Mouse (Mus musculus) heart, postnatal 36 days (tissue): ENCODE data around the gene Tmem129. TPM values are rescaled to one million over a fixed set of nuclear protein-coding genes. Genes with fewer than 3 reads are reported as not detected.
A peak's percentile ranks its signal among the peaks of the same experiment; 100 is the strongest.

ENCODE experiments used
- DNase-seq, 2 experiments: peaks; one replicate each; pipeline ENCODE4 v3.0.0; 2021 to 2022
- intact Hi-C: fragments of 180-260 bp; cut with DNase I; formaldehyde crosslinking; loops from one replicate; pipeline ENCODE4 v1.15.1; 2025
- total RNA-seq, 2 experiments: library from RNA; stranded (reverse); gene quantifications; 2 replicates each; pipeline ENCODE4 v1.2.3; 2021

The Tmem129 gene
- total RNA-seq, result 10 to 100 TPM; 20.8 to 21.0 TPM

DNA sequence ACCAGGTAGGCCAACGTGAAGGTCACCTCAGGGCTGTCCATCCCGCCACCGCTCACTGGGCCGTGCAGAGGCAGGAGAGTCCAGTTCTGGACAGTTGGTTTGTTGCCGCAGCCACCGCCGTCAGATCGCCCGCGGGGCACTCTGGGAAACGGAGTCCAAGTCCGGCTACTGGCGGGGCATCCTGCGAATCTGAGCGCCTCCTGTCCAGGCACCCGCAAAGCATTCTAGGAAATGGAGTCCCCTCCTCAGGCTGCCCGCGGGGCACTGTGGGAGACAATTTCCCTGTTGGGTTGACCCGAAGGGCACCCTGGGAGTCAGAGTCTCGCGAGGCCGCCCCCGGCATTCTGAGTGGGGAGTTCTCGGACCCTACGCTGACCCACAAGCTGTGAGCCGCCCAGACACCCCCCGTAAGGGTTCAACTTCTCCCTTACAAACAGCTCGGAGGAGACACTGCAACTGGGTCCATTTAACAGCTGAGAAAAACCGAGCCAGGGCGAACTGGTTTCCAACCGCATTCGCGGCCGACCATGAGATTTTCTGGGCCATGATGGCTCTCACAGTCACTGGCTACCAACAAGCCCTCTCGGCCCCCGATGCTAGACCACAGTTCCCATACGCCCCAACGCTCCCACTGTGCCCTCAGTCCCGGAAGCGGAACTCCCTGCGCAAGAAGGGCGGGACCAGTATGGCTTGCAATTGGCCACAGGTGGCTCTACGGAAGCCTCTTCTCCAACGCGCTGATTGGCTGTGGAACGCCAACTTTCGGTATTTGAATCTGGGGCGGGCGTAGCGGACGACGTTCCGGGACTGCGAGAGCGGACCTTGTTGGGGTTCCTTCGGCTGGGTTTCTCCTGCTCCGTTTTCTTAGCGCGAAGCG lies at the start of gene Tmem129, which contains the start of gene Tacc3:
Gene Tmem129 (minus strand): TSS at position 630 of the 877 bp plus-strand sequence.
Gene Tacc3 (plus strand): TSS at position 342 of the 877 bp plus-strand sequence.
- DNase-seq, result peak; percentile 95 to 97
- intact Hi-C loops, result loop anchor here (2.0 to 10.0 kb wide), 4 partner anchors 27 to 527 kb away; partner anchors contain the start of genes Letm1, Mxd4 and Nelfa

DNA sequence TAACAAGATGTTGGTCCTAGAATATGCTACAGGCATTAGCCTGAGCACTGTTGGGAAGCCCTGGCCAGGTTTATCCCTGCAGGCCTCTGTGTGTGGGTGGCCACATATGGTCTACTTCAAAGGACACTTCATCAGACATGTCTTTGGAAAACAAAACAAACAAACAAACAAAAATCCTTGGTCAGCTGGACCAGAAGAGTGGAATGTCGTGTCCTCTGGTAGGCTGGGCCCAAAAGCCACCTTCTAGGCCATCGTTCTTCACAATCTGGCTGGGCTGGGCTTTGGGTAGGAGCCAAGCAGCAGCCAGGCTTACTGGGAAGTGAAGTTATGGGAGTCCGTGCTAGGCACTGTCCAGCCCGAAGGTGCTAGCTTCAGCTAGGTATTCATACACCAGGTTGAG lies 48.9 kb upstream of the Tmem129 start:
- no peak for DNase-seq
- intact Hi-C loops, result no loop called here

DNA sequence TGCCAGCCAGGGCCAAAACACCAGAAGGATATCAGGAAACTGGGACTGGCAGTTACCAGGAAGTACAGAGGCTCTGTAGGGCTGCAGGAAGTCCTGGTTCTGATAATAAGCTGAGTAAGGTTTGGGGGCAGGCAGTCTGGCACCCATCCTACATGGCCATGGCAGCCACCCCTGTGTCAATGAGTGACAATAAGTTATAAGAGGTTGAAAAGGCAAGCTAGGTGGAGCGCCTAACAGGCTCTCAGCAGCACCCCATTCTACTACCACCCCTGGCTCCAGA lies 48.1 kb upstream of the Tmem129 start:
- intact Hi-C loops, result no loop called here
- no peak for DNase-seq

- no peak for DNase-seq
- intact Hi-C loops, result no loop called here
Measured at GRCm38 (mm10) chr5:33705612-33706349, 47.6 kb upstream of the Tmem129 start.

- intact Hi-C loops, result no loop called here
- DNase-seq, result no peak
Measured at GRCm38 (mm10) chr5:33704945-33705611, 46.9 kb upstream of the Tmem129 start.

- intact Hi-C loops, result no loop called here
- no peak for DNase-seq
Measured at GRCm38 (mm10) chr5:33703999-33704398, 45.8 kb upstream of the Tmem129 start.

- intact Hi-C loops, result no loop called here
- DNase-seq, result no peak
Measured at GRCm38 (mm10) chr5:33701832-33702231, 43.6 kb upstream of the Tmem129 start.

DNA sequence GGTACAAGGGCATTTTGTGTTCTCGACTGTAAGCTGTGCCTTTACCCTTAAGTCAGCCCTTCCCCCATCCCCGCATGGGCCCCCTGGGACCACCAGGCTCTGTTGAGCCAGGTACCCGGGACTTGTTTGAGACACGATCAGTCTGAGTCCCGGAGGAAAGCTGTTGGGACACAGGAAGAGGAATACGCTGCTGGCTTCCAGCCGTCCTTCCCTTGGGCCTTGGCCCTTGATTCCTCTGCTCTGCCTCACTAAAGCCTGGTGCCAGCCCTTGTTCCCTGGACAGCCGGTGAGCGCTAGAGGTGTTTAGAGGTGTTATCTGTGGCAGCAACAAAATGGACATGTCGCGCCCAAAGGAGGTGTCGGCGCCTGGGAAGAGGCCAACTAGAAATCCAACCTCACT lies 41.8 kb upstream of the Tmem129 start:
- intact Hi-C loops, result no loop called here
- no peak for DNase-seq

- DNase-seq, result no peak
- intact Hi-C loops, result no loop called here
Measured at GRCm38 (mm10) chr5:33698669-33699068, 40.5 kb upstream of the Tmem129 start.

GRCm38 (mm10) chr5:33697947-33698512 lies 39.8 kb upstream of the Tmem129 start:
- DNase-seq, result no peak
- intact Hi-C loops, result no loop called here

- no peak for DNase-seq
Measured at GRCm38 (mm10) chr5:33697534-33697933, 39.3 kb upstream of the Tmem129 start.

GRCm38 (mm10) chr5:33696430-33696829 lies 38.2 kb upstream of the Tmem129 start:
- intact Hi-C loops, result no loop called here
- no peak for DNase-seq

More at GRCm38 (mm10) chr5:33697534-33697933, 39.3 kb upstream of the Tmem129 start:
- intact Hi-C loops, result no loop called here

- intact Hi-C loops, result no loop called here
- no peak for DNase-seq
Measured at GRCm38 (mm10) chr5:33695718-33696121, 37.5 kb upstream of the Tmem129 start.

GRCm38 (mm10) chr5:33694848-33695717 lies 36.9 kb upstream of the Tmem129 start:
- peak; percentile 51 to 65 for DNase-seq

GRCm38 (mm10) chr5:33694461-33694847 lies 36.2 kb upstream of the Tmem129 start:
- intact Hi-C loops, result no loop called here
- no peak for DNase-seq

More at GRCm38 (mm10) chr5:33694848-33695717, 36.9 kb upstream of the Tmem129 start:
- intact Hi-C loops, result no loop called here

- intact Hi-C loops, result no loop called here
- no peak for DNase-seq
Measured at GRCm38 (mm10) chr5:33692393-33692792, 34.2 kb upstream of the Tmem129 start.

GRCm38 (mm10) chr5:33689852-33690645 lies 31.8 kb upstream of the Tmem129 start:
- intact Hi-C loops, result no loop called here
- peak in 1 of 2 experiments; percentile 63 for DNase-seq

- intact Hi-C loops, result no loop called here
- peak; percentile 38 to 65 for DNase-seq
Measured at GRCm38 (mm10) chr5:33689221-33689844, 31.1 kb upstream of the Tmem129 start.
